Mouse (Mus musculus) gastrocnemius, postnatal 25 days (tissue): ENCODE data around the gene Gstcd. TPM values are rescaled to one million over a fixed set of nuclear protein-coding genes. Genes with fewer than 3 reads are reported as not detected.

Experiments
- DNase-seq: peaks from one replicate; pipeline ENCODE4 v3.0.0; 2022
- total RNA-seq, 2 experiments: library from RNA; stranded (reverse); gene quantifications; 1 replicate in 1 of 2; 2 replicates in 1 of 2; pipeline ENCODE4 v1.2.3; 2021

The Gstcd gene
- total RNA-seq, 2 experiments from 2014 or later, result 2.0 to 2.4 TPM

GRCm38 (mm10) chr3:132940181-132940990 is 151.4 kb downstream of the Gstcd start:
- DNase-seq, result no peak

DNA sequence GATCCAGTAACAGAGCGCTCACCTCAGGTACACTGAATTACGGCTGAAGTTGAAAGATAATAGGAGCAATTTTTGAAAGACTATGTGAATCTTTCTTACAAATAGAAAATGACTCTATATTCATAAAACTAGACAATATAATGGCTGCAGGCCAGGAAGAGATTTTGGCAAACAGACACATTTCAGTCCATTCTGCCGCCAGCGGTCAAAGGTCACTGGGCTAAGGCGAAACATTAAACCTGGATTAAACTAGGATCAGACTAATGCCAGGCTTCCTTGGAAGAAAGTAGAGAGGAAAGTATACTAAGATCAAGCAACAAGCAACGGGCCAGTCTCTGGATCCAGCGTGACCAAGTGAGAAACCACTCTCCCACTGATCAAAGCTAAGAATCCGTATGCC is 152.8 kb downstream of the Gstcd start:
- DNase-seq, result no peak

DNA sequence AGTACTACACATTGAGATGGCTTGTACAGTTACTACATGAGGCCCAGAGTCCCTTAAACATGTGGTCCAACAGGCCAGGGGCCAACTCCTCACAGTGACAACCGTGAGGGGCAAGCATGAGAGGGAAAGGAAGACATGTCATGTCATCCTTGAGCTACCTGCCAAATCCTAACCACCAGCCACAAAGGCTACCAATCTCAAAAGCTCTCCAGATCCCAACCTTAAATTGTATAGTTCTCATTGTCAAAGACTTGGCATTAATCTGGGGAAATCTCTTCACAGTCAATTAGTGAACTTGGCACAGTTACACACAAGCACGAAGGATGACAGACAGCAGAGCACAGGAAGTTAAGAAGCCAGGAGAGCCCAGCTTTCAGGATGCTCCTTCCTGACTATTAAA is 157.2 kb downstream of the Gstcd start:
- DNase-seq, result no peak

Other genes with a start within 250 kb of the Gstcd start
- 1 to 10 TPM; 6.8 to 7.7 TPM for gene Npnt, start 141.7 kb downstream of the Gstcd start, total RNA-seq
- gene Ints12, start 193 bp downstream of the Gstcd start, total RNA-seq, result 1 to 10 TPM; 7.3 to 7.6 TPM
- gene Arhgef38, start 142.9 kb upstream of the Gstcd start, total RNA-seq, result not detected
- gene Ppa2, start 218.1 kb upstream of the Gstcd start, total RNA-seq, result 10 to 100 TPM; 48.5 to 50.2 TPM